Mouse (Mus musculus) kidney, embryonic 15.5 days (tissue): ENCODE data around the gene Gnaq. TPM values are rescaled to one million over a fixed set of nuclear protein-coding genes. Genes with fewer than 3 reads are reported as not detected.

Experiments used
- ATAC-seq: fragments of 200-750 bp; cut with Nextera tagmentation; replicated peaks from 2 replicates; pipeline ENCODE4 v1.8.0; 2017; ENCODE audit warnings: moderate TSS enrichment; ENCODE audit not compliant: low FRiP score
- H3K27ac ChIP-seq: fragments of 300-500 bp; sonication (generic); 2 replicates; pipeline ENCODE4 v1.5.1; 2015; ENCODE audit warnings: mild to moderate bottlenecking, inconsistent platforms
- H3K27me3 ChIP-seq: fragments of 300-500 bp; sonication (generic); 2 replicates; pipeline ENCODE4 v1.6.1; 2015; ENCODE audit warnings: inconsistent platforms
- H3K36me3 ChIP-seq: fragments of 300-500 bp; sonication (generic); 2 replicates; pipeline ENCODE4 v1.6.1; 2015; ENCODE audit warnings: inconsistent platforms
- H3K4me1 ChIP-seq: fragments of 300-500 bp; sonication (generic); 2 replicates; pipeline ENCODE4 v1.6.1; 2015; ENCODE audit warnings: inconsistent platforms
- H3K4me2 ChIP-seq: fragments of 300-500 bp; sonication (generic); 2 replicates; pipeline ENCODE4 v1.6.1; 2015; ENCODE audit warnings: moderate library complexity, mild to moderate bottlenecking, inconsistent platforms
- H3K4me3 ChIP-seq: fragments of 300-500 bp; sonication (generic); replicated peaks from 2 replicates; pipeline ENCODE4 v1.5.1; 2015; ENCODE audit warnings: mild to moderate bottlenecking, inconsistent platforms
- H3K9ac ChIP-seq: fragments of 300-500 bp; sonication (generic); 2 replicates; pipeline ENCODE4 v1.6.1; 2015; ENCODE audit warnings: mild to moderate bottlenecking, inconsistent platforms
- H3K9me3 ChIP-seq: fragments of 300-500 bp; sonication (generic); replicated peaks from 2 replicates; pipeline ENCODE4 v1.6.1; 2016; ENCODE audit warnings: inconsistent platforms
- WGBS: fragments of 180-500 bp; shearing (Covaris S2); methylation state at CpG from one replicate; pipeline ENCODE4 v1.1.7; 2015; ENCODE audit warnings: mixed read lengths; 5-methylcytosine and 5-hydroxymethylcytosine counted together
- polyA plus RNA-seq: library from polyadenylated mRNA; unstranded; fragments of >200 nt; fragmentation: Nextera tagmentation; extraction: Ambion mirVana; gene quantifications from 2 replicates; pipeline ENCODE4 v1.2.1, GENCODE M21; 2015

The Gnaq gene
- polyA plus RNA-seq, 1 experiment from 2014 or later: 36.2 TPM

- Histone ChIP-seq H3K36me3 (no peaks in the 10 kb centered on the region), H3K4me1 (peaks cover 49% of the 10 kb centered on the region), H3K9me3 (no peaks in the 10 kb centered on the region), H3K9ac (no peak overlapping the region), H3K4me3 (no peak overlapping the region), H3K27ac (no peak overlapping the region), H3K4me2 (no peak overlapping the region), H3K27me3 (no peaks in the 10 kb centered on the region)
- 71% methylated on average over 9 of the region's 9 CpGs for WGBS
- no peak for ATAC-seq
These were observed 41.1 kb downstream of the Gnaq start for GRCm38 (mm10) chr19:16173721-16174120.

- H3K36me3 ChIP-seq: no peaks in the 10 kb centered on the region
- no peaks in the 10 kb centered on the region for H3K9me3 ChIP-seq
- no peaks in the 10 kb centered on the region for H3K27me3 ChIP-seq
- no peak for ATAC-seq
- no peak overlapping the region for H3K4me2 ChIP-seq
- WGBS: 29% methylated on average over 5 of the region's 5 CpGs
- H3K4me3 ChIP-seq: no peak overlapping the region
- no peak overlapping the region for H3K9ac ChIP-seq
- no peak overlapping the region for H3K27ac ChIP-seq
- H3K4me1 ChIP-seq: peaks cover 40% of the 10 kb centered on the region
These were observed 43.8 kb downstream of the Gnaq start for GRCm38 (mm10) chr19:16176426-16176825.

GRCm38 (mm10) chr19:16177139-16177727, 44.6 kb downstream of the Gnaq start:
- Histone ChIP-seq H3K36me3 (no peaks in the 10 kb centered on the region), H3K9me3 (no peaks in the 10 kb centered on the region), H3K4me2 (no peak overlapping the region), H3K27ac (no peak overlapping the region), H3K4me3 (no peak overlapping the region), H3K27me3 (no peaks in the 10 kb centered on the region), H3K4me1 (peaks cover 48% of the 10 kb centered on the region), H3K9ac (no peak overlapping the region)
- ATAC-seq: no peak; the same call in 1 of the 2 replicates
- WGBS: 81% methylated on average over 8 of the region's 8 CpGs

GRCm38 (mm10) chr19:16181258-16181657, 48.6 kb downstream of the Gnaq start:
- Histone ChIP-seq H3K36me3 (no peaks in the 10 kb centered on the region), H3K4me2 (no peak overlapping the region), H3K4me3 (no peak overlapping the region), H3K4me1 (peaks cover 51% of the 10 kb centered on the region), H3K9me3 (no peaks in the 10 kb centered on the region), H3K9ac (no peak overlapping the region), H3K27me3 (no peaks in the 10 kb centered on the region), H3K27ac (peak overlapping the region; percentile 68; the same call in 1 of the 2 replicates)
- WGBS: 78% methylated on average over 3 of the region's 3 CpGs
- ATAC-seq: no peak

GRCm38 (mm10) chr19:16181852-16182475, 49.3 kb downstream of the Gnaq start:
- H3K4me3 ChIP-seq: no peak overlapping the region
- H3K9me3 ChIP-seq: no peaks in the 10 kb centered on the region
- 76% methylated on average over 7 of the region's 7 CpGs for WGBS
- peak overlapping the region; percentile 68 for H3K27ac ChIP-seq
- ATAC-seq: no peak
- peaks cover 48% of the 10 kb centered on the region for H3K4me1 ChIP-seq
- H3K9ac ChIP-seq: no peak overlapping the region
- no peaks in the 10 kb centered on the region for H3K36me3 ChIP-seq
- H3K4me2 ChIP-seq: no peak overlapping the region
- no peaks in the 10 kb centered on the region for H3K27me3 ChIP-seq

GRCm38 (mm10) chr19:16183592-16184365, 51.1 kb downstream of the Gnaq start:
- Histone ChIP-seq H3K27me3 (no peaks in the 10 kb centered on the region), H3K4me3 (no peak overlapping the region), H3K4me2 (no peak overlapping the region), H3K36me3 (no peaks in the 10 kb centered on the region), H3K9ac (no peak overlapping the region), H3K27ac (no peak overlapping the region), H3K9me3 (no peaks in the 10 kb centered on the region), H3K4me1 (peaks cover 54% of the 10 kb centered on the region)
- ATAC-seq: no peak
- 84% methylated on average over 10 of the region's 10 CpGs for WGBS

GRCm38 (mm10) chr19:16186984-16187383, 54.4 kb downstream of the Gnaq start:
- H3K27me3 ChIP-seq: no peaks in the 10 kb centered on the region
- H3K9ac ChIP-seq: no peak overlapping the region
- H3K9me3 ChIP-seq: no peaks in the 10 kb centered on the region
- 67% methylated on average over 3 of the region's 3 CpGs for WGBS
- H3K36me3 ChIP-seq: no peaks in the 10 kb centered on the region
- no peak for ATAC-seq
- peaks cover 43% of the 10 kb centered on the region for H3K4me1 ChIP-seq
- 0 out of 2 replicates have a peak overlapping the region, but pooled peaks have one; percentile 55 for H3K27ac ChIP-seq
- H3K4me3 ChIP-seq: no peak overlapping the region
- no peak overlapping the region for H3K4me2 ChIP-seq

GRCm38 (mm10) chr19:16187952-16188351, 55.3 kb downstream of the Gnaq start:
- ATAC-seq: no peak
- no peak overlapping the region for H3K4me2 ChIP-seq
- no peaks in the 10 kb centered on the region for H3K9me3 ChIP-seq
- WGBS: 53% methylated on average over 2 of the region's 2 CpGs
- no peaks in the 10 kb centered on the region for H3K36me3 ChIP-seq
- no peak overlapping the region for H3K9ac ChIP-seq
- H3K4me3 ChIP-seq: no peak overlapping the region
- H3K4me1 ChIP-seq: peaks cover 37% of the 10 kb centered on the region
- peak overlapping the region; percentile 55 for H3K27ac ChIP-seq
- H3K27me3 ChIP-seq: no peaks in the 10 kb centered on the region

- Histone ChIP-seq H3K9ac (no peak overlapping the region), H3K27me3 (no peaks in the 10 kb centered on the region), H3K4me3 (no peak overlapping the region), H3K4me1 (peaks cover 25% of the 10 kb centered on the region), H3K4me2 (no peak overlapping the region), H3K36me3 (no peaks in the 10 kb centered on the region), H3K9me3 (no peaks in the 10 kb centered on the region), H3K27ac (no peak overlapping the region)
- no peak for ATAC-seq
- WGBS: 78% methylated on average over 9 of the region's 9 CpGs
These were observed 56.6 kb downstream of the Gnaq start for GRCm38 (mm10) chr19:16189066-16189765.

GRCm38 (mm10) chr19:16198162-16198561, 65.5 kb downstream of the Gnaq start:
- H3K4me3 ChIP-seq: no peak overlapping the region
- H3K9ac ChIP-seq: no peak overlapping the region
- H3K27me3 ChIP-seq: no peaks in the 10 kb centered on the region
- no peak overlapping the region for H3K27ac ChIP-seq
- no peak overlapping the region for H3K4me2 ChIP-seq
- H3K4me1 ChIP-seq: peaks cover 22% of the 10 kb centered on the region
- no peak for ATAC-seq
- H3K9me3 ChIP-seq: no peaks in the 10 kb centered on the region
- no peaks in the 10 kb centered on the region for H3K36me3 ChIP-seq
- 93% methylated on average over 3 of the region's 3 CpGs for WGBS

GRCm38 (mm10) chr19:16201356-16201755, 68.7 kb downstream of the Gnaq start:
- Histone ChIP-seq H3K9ac (no peak overlapping the region), H3K27me3 (no peaks in the 10 kb centered on the region), H3K36me3 (no peaks in the 10 kb centered on the region), H3K27ac (no peak overlapping the region), H3K9me3 (no peaks in the 10 kb centered on the region), H3K4me2 (no peak overlapping the region), H3K4me1 (peaks cover 33% of the 10 kb centered on the region), H3K4me3 (no peak overlapping the region)
- no peak for ATAC-seq
- whole genome bisulfite sequencing: 95% methylated on average over 2 of the region's 2 CpGs
